Mouse (Mus musculus): Measurements from ENCODE around the gene Gm17783. TPM values are rescaled to one million over a fixed set of nuclear protein-coding genes. Genes with fewer than 3 reads are reported as not detected.
"Not testable (repeated sequence)": the region's sequence is repeated elsewhere in the genome, so short reads cannot be mapped to it uniquely, and the experiment has no call there.

Gene Gm17783
- polyA plus RNA-seq, 1 experiment: not detected

- Histone ChIP-seq H3K4me1 (ENCODE audit: control insufficient read depth, insufficient read depth, insufficient read length) (no peaks in the 10 kb centered on the region), H3K27ac (ENCODE audit: insufficient read depth, low read length) (no peak overlapping the region), H3K27me3 (ENCODE audit: control insufficient read depth, insufficient read depth, low read length) (no peaks in the 10 kb centered on the region), H3K4me3 (ENCODE audit: extremely low read depth, insufficient read depth, insufficient read length) (no peak overlapping the region), H3K36me3 (ENCODE audit: control insufficient read depth, insufficient read depth, low read length) (no peaks in the 10 kb centered on the region)
- no peak for TF ChIP-seq POLR2A (IDR thresholded peaks at IDR 0.05; ENCODE audit: low read depth, low read length)
- DNase-seq (ENCODE audit: low read depth in 1 of 2, low spot score in 2 of 2): no peak
Observed at GRCm38 (mm10) chr16:45542108-45542507, 10.3 kb upstream of the Gm17783 start.

GRCm38 (mm10) chr16:45538342-45538741 is 6.5 kb upstream of the Gm17783 start:
- not testable (repeated sequence) for H3K36me3 ChIP-seq (ENCODE audit: control insufficient read depth, insufficient read depth, low read length); H3K27me3 ChIP-seq (ENCODE audit: control insufficient read depth, insufficient read depth, low read length); H3K4me1 ChIP-seq (ENCODE audit: control insufficient read depth, insufficient read depth, insufficient read length); H3K27ac ChIP-seq (ENCODE audit: insufficient read depth, low read length); DNase-seq (ENCODE audit: low read depth in 1 of 2, low spot score in 2 of 2); H3K4me3 ChIP-seq (ENCODE audit: extremely low read depth, insufficient read depth, insufficient read length)
- 83% methylated on average over 1 of the region's 1 CpGs for WGBS

- WGBS: 95% methylated on average over 5 of the region's 5 CpGs
- no peak for TF ChIP-seq CTCF (IDR thresholded peaks at IDR 0.05; ENCODE audit: extremely low read depth, insufficient read depth, insufficient read length, insufficient replicate concordance)
- no peak for TF ChIP-seq POLR2A (IDR thresholded peaks at IDR 0.05; ENCODE audit: low read depth, low read length)
- no peaks in the 10 kb centered on the region for H3K27me3 ChIP-seq (ENCODE audit: control insufficient read depth, insufficient read depth, low read length)
- H3K4me1 ChIP-seq (ENCODE audit: control insufficient read depth, insufficient read depth, insufficient read length): no peaks in the 10 kb centered on the region
- H3K27ac ChIP-seq (ENCODE audit: insufficient read depth, low read length): no peak within 1 kb of the TSS
- no peaks in the 10 kb centered on the region for H3K36me3 ChIP-seq (ENCODE audit: control insufficient read depth, insufficient read depth, low read length)
- no peak for DNase-seq (ENCODE audit: low read depth in 1 of 2, low spot score in 2 of 2)
- H3K4me3 ChIP-seq (ENCODE audit: extremely low read depth, insufficient read depth, insufficient read length): no peak within 1 kb of the TSS
Observed at GRCm38 (mm10) chr16:45535009-45535408, 3.2 kb upstream of the Gm17783 start, which contains the start of gene Slc9c1. Slc9c1 (plus strand) TSS chr16:45535309.

GRCm38 (mm10) chr16:45525551-45525950 is 6.3 kb downstream of the Gm17783 start:
- no peak for TF ChIP-seq CTCF (IDR thresholded peaks at IDR 0.05; ENCODE audit: extremely low read depth, insufficient read depth, insufficient read length, insufficient replicate concordance)
- TF ChIP-seq POLR2A (IDR thresholded peaks at IDR 0.05; ENCODE audit: low read depth, low read length): no peak
- no peaks in the 10 kb centered on the region for H3K4me1 ChIP-seq (ENCODE audit: control insufficient read depth, insufficient read depth, insufficient read length)
- no peak overlapping the region for H3K4me3 ChIP-seq (ENCODE audit: extremely low read depth, insufficient read depth, insufficient read length)
- no peaks in the 10 kb centered on the region for H3K27me3 ChIP-seq (ENCODE audit: control insufficient read depth, insufficient read depth, low read length)
- 15% methylated on average over 5 of the region's 5 CpGs for WGBS
- no peaks in the 10 kb centered on the region for H3K36me3 ChIP-seq (ENCODE audit: control insufficient read depth, insufficient read depth, low read length)
- DNase-seq (ENCODE audit: low read depth in 1 of 2, low spot score in 2 of 2): no peak
- no peak overlapping the region for H3K27ac ChIP-seq (ENCODE audit: insufficient read depth, low read length)

GRCm38 (mm10) chr16:45495326-45495725 is 36.5 kb downstream of the Gm17783 start:
- H3K27ac ChIP-seq (ENCODE audit: insufficient read depth, low read length): no peak overlapping the region
- no peaks in the 10 kb centered on the region for H3K4me1 ChIP-seq (ENCODE audit: control insufficient read depth, insufficient read depth, insufficient read length)
- TF ChIP-seq POLR2A (IDR thresholded peaks at IDR 0.05; ENCODE audit: low read depth, low read length) (no peak), CTCF (IDR thresholded peaks at IDR 0.05; ENCODE audit: extremely low read depth, insufficient read depth, insufficient read length, insufficient replicate concordance) (no peak)
- no peak for DNase-seq (ENCODE audit: low read depth in 1 of 2, low spot score in 2 of 2)
- 87% methylated on average over 1 of the region's 1 CpGs for WGBS
- H3K36me3 ChIP-seq (ENCODE audit: control insufficient read depth, insufficient read depth, low read length): no peaks in the 10 kb centered on the region
- H3K4me3 ChIP-seq (ENCODE audit: extremely low read depth, insufficient read depth, insufficient read length): no peak overlapping the region
- no peaks in the 10 kb centered on the region for H3K27me3 ChIP-seq (ENCODE audit: control insufficient read depth, insufficient read depth, low read length)

- Histone ChIP-seq H3K36me3 (ENCODE audit: control insufficient read depth, insufficient read depth, low read length) (no peaks in the 10 kb centered on the region), H3K4me1 (ENCODE audit: control insufficient read depth, insufficient read depth, insufficient read length) (no peaks in the 10 kb centered on the region), H3K27me3 (ENCODE audit: control insufficient read depth, insufficient read depth, low read length) (no peaks in the 10 kb centered on the region), H3K27ac (ENCODE audit: insufficient read depth, low read length) (no peak within 1 kb of the TSS), H3K4me3 (ENCODE audit: extremely low read depth, insufficient read depth, insufficient read length) (no peak within 1 kb of the TSS)
- WGBS: 92% methylated on average over 5 of the region's 5 CpGs
- no peak for DNase-seq (ENCODE audit: low read depth in 1 of 2, low spot score in 2 of 2)
- no peak for TF ChIP-seq CTCF (IDR thresholded peaks at IDR 0.05; ENCODE audit: extremely low read depth, insufficient read depth, insufficient read length, insufficient replicate concordance)
- no peak for TF ChIP-seq POLR2A (IDR thresholded peaks at IDR 0.05; ENCODE audit: low read depth, low read length)
Observed at GRCm38 (mm10) chr16:45492927-45493326, 38.9 kb downstream of the Gm17783 start, which contains the start of gene Gm609. Gm609 (minus strand) TSS chr16:45492969.

- no peak for DNase-seq (ENCODE audit: low read depth in 1 of 2, low spot score in 2 of 2)
- H3K27ac ChIP-seq (ENCODE audit: insufficient read depth, low read length): no peak overlapping the region
- H3K4me1 ChIP-seq (ENCODE audit: control insufficient read depth, insufficient read depth, insufficient read length): no peaks in the 10 kb centered on the region
- H3K36me3 ChIP-seq (ENCODE audit: control insufficient read depth, insufficient read depth, low read length): no peaks in the 10 kb centered on the region
- no peaks in the 10 kb centered on the region for H3K27me3 ChIP-seq (ENCODE audit: control insufficient read depth, insufficient read depth, low read length)
- no peak for TF ChIP-seq POLR2A (IDR thresholded peaks at IDR 0.05; ENCODE audit: low read depth, low read length)
- TF ChIP-seq CTCF (IDR thresholded peaks at IDR 0.05; ENCODE audit: extremely low read depth, insufficient read depth, insufficient read length, insufficient replicate concordance): no peak
- H3K4me3 ChIP-seq (ENCODE audit: extremely low read depth, insufficient read depth, insufficient read length): no peak overlapping the region
Observed at GRCm38 (mm10) chr16:45476991-45477390, 54.9 kb downstream of the Gm17783 start.

GRCm38 (mm10) chr16:45471836-45472235 is 60.0 kb downstream of the Gm17783 start:
- not testable (repeated sequence) for H3K4me1 ChIP-seq (ENCODE audit: control insufficient read depth, insufficient read depth, insufficient read length); H3K36me3 ChIP-seq (ENCODE audit: control insufficient read depth, insufficient read depth, low read length); H3K4me3 ChIP-seq (ENCODE audit: extremely low read depth, insufficient read depth, insufficient read length); DNase-seq (ENCODE audit: low read depth in 1 of 2, low spot score in 2 of 2); H3K27ac ChIP-seq (ENCODE audit: insufficient read depth, low read length); H3K27me3 ChIP-seq (ENCODE audit: control insufficient read depth, insufficient read depth, low read length)
- 82% methylated on average over 3 of the region's 3 CpGs for WGBS

Other genes starting within 250 kb of the Gm17783 start
- gene Cd200, start 123.0 kb downstream of the Gm17783 start, polyA plus RNA-seq (2012; rRNA removed): 52.7 and 56.1 TPM in 2 replicates
- not detected in 2 replicates for gene Gm609, start 39.1 kb downstream of the Gm17783 start, polyA plus RNA-seq (2012; rRNA removed)
- gene Slc9c1, start 3.3 kb upstream of the Gm17783 start, polyA plus RNA-seq (2012; rRNA removed): not detected in 2 replicates
- gene Gcsam, start 78.3 kb upstream of the Gm17783 start, polyA plus RNA-seq (2012; rRNA removed): 1.2 and 2.2 TPM in 2 replicates
- gene BC016579, start 122.0 kb upstream of the Gm17783 start, polyA plus RNA-seq (2012; rRNA removed): 0.05 TPM in 1 of 2 replicates, not detected in the other
- 0.05 and 0.12 TPM in 2 replicates for gene Tmprss7, start 161.6 kb upstream of the Gm17783 start, polyA plus RNA-seq (2012; rRNA removed)
- gene Tagln3, start 192.6 kb upstream of the Gm17783 start, polyA plus RNA-seq (2012; rRNA removed): 0.34 and 0.40 TPM in 2 replicates
- gene Abhd10, start 210.9 kb upstream of the Gm17783 start, polyA plus RNA-seq (2012; rRNA removed): 3.6 and 3.7 TPM in 2 replicates